In genomic region chr9:41108324-41109180, GRCm38 (mm10) we compare ENCODE assay signal across 8 mouse cellular contexts. TPM values are rescaled to one million over a fixed set of nuclear protein-coding genes. Genes with fewer than 3 reads are reported as not detected.
DNase-seq lines count a peak whose midpoint lies in the region; ATAC-seq and TF ChIP-seq lines count a peak whose summit lies in the region.

No protein-coding gene starts in this region.

- TF ChIP-seq POLR2A in olfactory bulb, adult 2 months (IDR thresholded peaks at IDR 0.05; ENCODE audit: insufficient read depth, low read depth, low read length), result no peak

- DNase-seq in midbrain, postnatal 0 days (ENCODE audit: low spot score), result peak; percentile 77
- DNase-seq in heart, postnatal 4 days, result peak; percentile 71
- peak; percentile 51 for DNase-seq in left cerebral cortex, adult 11 months (ENCODE audit: low spot score)
- DNase-seq in ovary, adult 18-20 months (ENCODE audit: low spot score), result no peak

- no peaks in the 10 kb centered on the region for H3K9me3 ChIP-seq in midbrain, postnatal 0 days (ENCODE audit: low read length)
- no peaks in the 10 kb centered on the region for H3K9me3 ChIP-seq in midbrain, embryonic 13.5 days
- H3K9me3 ChIP-seq in forebrain, embryonic 16.5 days (ENCODE audit: control insufficient read depth, low read length), result no peaks in the 10 kb centered on the region

- H3K27me3 ChIP-seq in midbrain, postnatal 0 days (ENCODE audit: insufficient read depth, low read length), result no peaks in the 10 kb centered on the region
- H3K27me3 ChIP-seq in midbrain, embryonic 13.5 days, result no peaks in the 10 kb centered on the region
- no peaks in the 10 kb centered on the region for H3K27me3 ChIP-seq in forebrain, embryonic 16.5 days (replicated peaks; ENCODE audit: control insufficient read depth, insufficient read depth, low read length)

- H3K36me3 ChIP-seq in midbrain, postnatal 0 days (ENCODE audit: insufficient read depth, low read length), result no peaks in the 10 kb centered on the region
- no peaks in the 10 kb centered on the region for H3K36me3 ChIP-seq in midbrain, embryonic 13.5 days
- H3K36me3 ChIP-seq in forebrain, embryonic 16.5 days (ENCODE audit: control insufficient read depth, insufficient read depth), result no peaks in the 10 kb centered on the region

- H3K27ac ChIP-seq in midbrain, postnatal 0 days (ENCODE audit: low read depth, low read length), result no peak overlapping the region
- no peak overlapping the region for H3K27ac ChIP-seq in midbrain, embryonic 13.5 days
- H3K27ac ChIP-seq in forebrain, embryonic 16.5 days (ENCODE audit: low read length), result peak overlapping the region; percentile 71
- H3K27ac ChIP-seq in olfactory bulb, adult 2 months (ENCODE audit: insufficient read depth, low read depth, low read length), result peak overlapping the region; percentile 43

- no peak overlapping the region for H3K4me3 ChIP-seq in midbrain, postnatal 0 days (ENCODE audit: low read depth, low read length)
- no peak overlapping the region for H3K4me3 ChIP-seq in midbrain, embryonic 13.5 days (replicated peaks)
- H3K4me3 ChIP-seq in forebrain, embryonic 16.5 days (replicated peaks; ENCODE audit: low read length), result no peak overlapping the region
- H3K4me3 ChIP-seq in olfactory bulb, adult 2 months (ENCODE audit: insufficient read depth, low read depth, low read length), result no peak overlapping the region

- H3K4me1 ChIP-seq in midbrain, postnatal 0 days (ENCODE audit: insufficient read depth, low read length), result no peaks in the 10 kb centered on the region
- H3K4me1 ChIP-seq in midbrain, embryonic 13.5 days (replicated peaks), result peaks cover 8% of the 10 kb centered on the region; the same call in 1 of the 2 replicates
- H3K4me1 ChIP-seq in forebrain, embryonic 16.5 days (replicated peaks; ENCODE audit: control insufficient read depth, insufficient read depth, low read length), result peaks cover 17% of the 10 kb centered on the region
- H3K4me1 ChIP-seq in olfactory bulb, adult 2 months (ENCODE audit: control insufficient read depth, insufficient read depth, low read length), result peaks cover 33% of the 10 kb centered on the region

- no peak for ATAC-seq in midbrain, postnatal 0 days (ENCODE audit: low FRiP score)
- ATAC-seq in midbrain, embryonic 13.5 days, result no peak
- ATAC-seq in forebrain, embryonic 16.5 days, result peak; percentile 91
- ATAC-seq in inflammation-experienced regulatory T-cells, adult 6 months, result no peak

- H3K4me2 ChIP-seq in midbrain, postnatal 0 days (ENCODE audit: low read depth, low read length, poor library complexity, severe bottlenecking), result no peak overlapping the region
- H3K4me2 ChIP-seq in midbrain, embryonic 13.5 days (replicated peaks), result no peak overlapping the region
- peak overlapping the region; percentile 18; the same call in 1 of the 2 replicates for H3K4me2 ChIP-seq in forebrain, embryonic 16.5 days (ENCODE audit: low read length)

- TF ChIP-seq CTCF in midbrain, postnatal 0 days (IDR thresholded peaks at IDR 0.05), result no peak
- TF ChIP-seq CTCF in olfactory bulb, adult 2 months (IDR thresholded peaks at IDR 0.05; ENCODE audit: insufficient read depth, low read depth, low read length), result no peak

- H3K9ac ChIP-seq in midbrain, postnatal 0 days (replicated peaks; ENCODE audit: low read length, poor library complexity, severe bottlenecking), result no peak overlapping the region
- H3K9ac ChIP-seq in midbrain, embryonic 13.5 days (replicated peaks), result no peak overlapping the region
- H3K9ac ChIP-seq in forebrain, embryonic 16.5 days (replicated peaks; ENCODE audit: low read depth, low read length), result no peak overlapping the region

- 66% methylated on average over 14 of the region's 14 CpGs for WGBS in midbrain, postnatal 0 days
- WGBS in midbrain, embryonic 13.5 days, result 76% methylated on average over 14 of the region's 14 CpGs
- WGBS in forebrain, embryonic 16.5 days, result 47% methylated on average over 14 of the region's 14 CpGs
- WGBS in olfactory bulb, adult 2 months, result 14% methylated on average over 14 of the region's 14 CpGs

RNA-seq across cellular contexts. Expression of gene Ubash3b, which starts 52.9 kb away (rescaled TPM):
- 30.2 and 32.3 TPM in 2 replicates for total RNA-seq in midbrain, postnatal 0 days (2014; rRNA removed)
- 23.1 and 23.6 TPM in 2 replicates for polyA plus RNA-seq in midbrain, postnatal 0 days (2015; fragmentation: Nextera tagmentation; extraction: Ambion mirVana)
- 12.1 and 12.6 TPM in 2 replicates for polyA plus RNA-seq in midbrain, embryonic 13.5 days (2015; fragmentation: Nextera tagmentation; extraction: Ambion mirVana)
- polyA plus RNA-seq in forebrain, embryonic 16.5 days (2015; fragmentation: Nextera tagmentation; extraction: Ambion mirVana), result 14.7 and 15.9 TPM in 2 replicates
- 1 to 10 TPM; 6.2 to 6.9 TPM for total RNA-seq in heart, postnatal 4 days (2021)
- polyA plus RNA-seq in olfactory bulb, adult 2 months (2012; ENCODE audit: insufficient read depth, insufficient read length, low replicate concordance, missing spikeins), result not detected in 2 replicates
- polyA plus RNA-seq in inflammation-experienced regulatory T-cells, adult 6 months (2017; shearing (Covaris generic)), result 10 to 100 TPM; 18.8 to 20.6 (median 20.2) TPM

Comparison
In these comparisons a context has a peak if more than half of its experiments do, and no peak if none do; other contexts are left out.
1. H3K27ac ChIP-seq: peak in forebrain, embryonic 16.5 days (single experiment) and olfactory bulb, adult 2 months (single experiment); none in midbrain, postnatal 0 days (single experiment) and midbrain, embryonic 13.5 days (single experiment).
2. RNA of gene Ubash3b, which starts 52.9 kb away (polyA plus RNA-seq): 23.1 to 23.6 TPM in midbrain, postnatal 0 days, 18.8 to 20.6 TPM in inflammation-experienced regulatory T-cells, adult 6 months, 14.7 to 15.9 TPM in forebrain, embryonic 16.5 days and 12.1 to 12.6 TPM in midbrain, embryonic 13.5 days; not detected in olfactory bulb, adult 2 months; every median in the first group is over 10 times any median in the second.